Mouse (Mus musculus): ENCODE measurements around the gene Clpx.
"Not testable (repeated sequence)": the region's sequence is repeated elsewhere in the genome, so short reads cannot be mapped to it uniquely, and the experiment has no call there.

The Clpx gene

DNA sequence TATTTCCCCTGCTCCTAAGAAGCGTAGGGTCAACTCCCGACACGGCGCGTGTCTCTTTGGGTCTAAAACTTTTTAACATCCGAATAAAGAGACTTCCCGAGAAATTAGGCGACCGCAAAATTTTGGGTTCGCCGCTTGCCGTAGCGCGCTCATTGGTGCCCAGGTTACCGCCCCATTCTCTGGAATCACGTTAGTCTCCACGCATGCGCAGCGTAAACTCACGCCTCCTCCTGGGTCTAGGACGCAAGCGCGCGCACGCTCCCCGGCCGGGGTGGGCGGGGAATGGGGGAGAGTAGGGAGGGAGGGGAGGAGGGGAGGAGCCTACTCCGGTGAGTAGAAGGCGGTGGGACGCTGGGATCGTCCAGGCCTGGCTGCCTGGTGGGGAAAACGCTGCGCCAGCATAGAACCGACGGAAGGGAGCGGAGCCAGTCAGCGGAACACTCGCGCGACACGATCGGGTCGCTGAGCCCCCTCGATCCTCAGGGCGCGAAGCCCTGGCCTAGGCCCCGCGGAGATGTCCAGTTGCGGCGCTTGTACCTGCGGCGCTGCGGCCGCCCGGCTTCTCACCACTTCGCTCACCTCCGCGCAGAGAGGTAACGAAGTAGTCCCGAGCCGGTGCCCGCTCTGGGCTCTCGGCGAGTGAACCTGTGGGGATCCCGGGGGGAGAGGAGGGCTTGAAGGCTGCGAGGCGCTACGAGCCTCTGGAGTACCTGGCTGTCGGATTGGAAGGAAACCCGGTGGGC lies at the start of gene Clpx:
Clpx (plus strand) TSS at position 288 of the 743 bp plus-strand sequence.
- peak; percentile 98 to 99 for DNase-seq

DNA sequence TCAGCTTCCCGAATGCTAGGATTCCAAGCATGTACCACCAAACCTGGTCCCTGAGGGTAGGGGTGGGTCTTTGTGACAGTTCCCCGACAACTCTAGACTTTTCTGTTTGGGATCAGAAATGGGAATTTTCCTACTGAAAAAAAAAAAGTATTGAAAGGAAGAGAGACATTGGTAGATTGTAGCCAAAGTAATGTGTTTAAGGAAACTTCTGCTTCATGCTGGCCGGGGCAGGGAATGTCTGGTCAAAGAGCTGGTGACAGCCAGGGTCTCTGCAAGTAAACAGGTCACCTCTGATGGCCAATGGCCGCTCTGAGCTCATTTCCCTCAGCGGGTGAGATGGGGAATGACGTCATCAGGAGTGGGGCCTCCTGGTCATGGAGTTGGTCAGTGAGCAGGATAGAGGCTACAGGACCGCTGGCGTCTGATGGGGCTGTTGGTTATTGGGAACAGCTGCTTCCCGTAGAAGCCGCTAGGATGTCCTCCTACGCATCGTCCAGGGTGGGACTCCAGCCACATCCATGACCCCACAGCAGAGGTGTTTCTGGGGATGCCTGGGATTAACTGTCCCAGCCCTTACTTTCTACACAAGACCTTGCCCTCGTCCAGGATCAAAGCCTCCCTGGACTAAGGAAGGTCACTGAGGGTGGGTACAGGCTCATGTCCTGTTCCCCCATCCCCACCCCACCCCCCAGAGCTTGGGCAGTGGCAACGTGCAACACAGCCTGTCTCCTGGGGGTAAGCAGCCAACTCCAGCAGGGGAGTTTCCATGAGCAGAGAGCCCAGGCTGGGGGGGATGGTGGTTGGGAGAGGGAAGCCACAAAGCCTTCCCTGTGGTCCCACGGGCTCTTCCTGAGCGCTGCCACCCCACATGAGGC lies 46.3 kb upstream of the Clpx start:
- no peak for DNase-seq

DNA sequence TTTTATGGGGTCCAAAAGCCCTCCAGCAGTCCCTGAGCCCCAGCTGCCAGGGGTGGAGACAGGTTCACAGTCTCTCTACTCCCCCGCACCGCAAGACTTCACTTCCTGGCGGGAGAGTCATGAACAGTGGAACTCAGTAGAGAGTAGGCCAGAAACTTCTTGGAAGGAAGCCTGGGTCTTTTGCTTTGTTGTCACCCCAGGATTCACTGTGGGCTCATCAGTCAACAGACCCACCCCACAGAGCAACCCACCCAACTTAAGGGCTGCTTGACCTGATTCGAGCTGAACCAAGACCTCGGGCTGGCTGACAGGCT lies 45.7 kb upstream of the Clpx start:
- DNase-seq, result no peak

DNA sequence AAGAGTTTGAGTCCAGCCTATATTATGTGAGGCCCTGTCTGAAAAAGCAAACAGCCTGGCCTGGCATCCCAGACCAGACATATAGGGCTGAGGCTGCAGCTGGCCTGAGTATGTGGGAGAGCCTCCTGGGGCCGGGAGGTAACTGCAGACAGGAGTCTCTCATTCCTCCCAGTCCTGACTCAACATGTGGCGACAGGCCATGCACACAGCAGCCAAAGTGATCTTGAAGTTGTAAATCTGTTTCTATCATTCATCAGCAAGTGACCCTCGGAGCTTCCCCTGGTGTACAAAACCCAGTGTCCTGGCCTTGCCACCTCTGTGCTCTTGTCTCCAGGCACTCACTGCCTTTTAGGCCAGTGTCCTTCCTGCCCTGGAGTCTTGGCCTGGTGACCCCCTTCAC lies 42.0 kb upstream of the Clpx start:
- no peak for DNase-seq

DNA sequence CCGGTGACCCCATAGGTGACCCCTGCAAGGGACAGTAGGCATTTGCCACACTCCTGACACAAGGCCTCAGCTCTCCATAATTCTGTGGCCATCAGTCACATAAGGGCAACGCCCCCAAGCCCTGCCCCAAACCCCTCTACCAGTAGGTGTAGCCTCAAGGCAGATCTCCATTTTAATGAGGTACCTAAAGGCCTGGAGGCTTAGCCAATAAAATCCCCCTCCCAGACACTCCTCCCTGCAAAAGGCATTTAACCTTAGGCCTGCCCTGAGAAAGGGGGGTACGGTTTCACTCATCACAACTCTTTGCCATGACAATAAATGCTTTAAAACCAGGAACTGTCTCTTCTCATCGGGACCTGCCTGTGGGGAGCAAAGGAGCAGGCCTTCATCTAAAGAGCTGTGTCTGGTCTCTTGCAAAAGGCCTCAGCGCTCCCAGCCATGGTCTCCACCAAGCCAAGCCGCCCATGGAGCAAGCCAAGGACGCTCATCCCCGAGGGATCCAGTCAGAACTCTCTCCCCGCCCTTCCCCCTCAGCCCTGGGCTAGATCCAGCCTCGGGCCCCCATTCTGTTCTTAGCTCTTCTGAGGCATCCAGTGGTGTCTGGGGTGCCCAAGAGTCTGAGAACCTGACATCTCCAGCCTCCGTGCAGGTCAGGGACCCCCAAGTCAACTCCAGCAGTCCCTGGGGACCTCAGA lies 38.0 kb upstream of the Clpx start:
- DNase-seq, result no peak

DNA sequence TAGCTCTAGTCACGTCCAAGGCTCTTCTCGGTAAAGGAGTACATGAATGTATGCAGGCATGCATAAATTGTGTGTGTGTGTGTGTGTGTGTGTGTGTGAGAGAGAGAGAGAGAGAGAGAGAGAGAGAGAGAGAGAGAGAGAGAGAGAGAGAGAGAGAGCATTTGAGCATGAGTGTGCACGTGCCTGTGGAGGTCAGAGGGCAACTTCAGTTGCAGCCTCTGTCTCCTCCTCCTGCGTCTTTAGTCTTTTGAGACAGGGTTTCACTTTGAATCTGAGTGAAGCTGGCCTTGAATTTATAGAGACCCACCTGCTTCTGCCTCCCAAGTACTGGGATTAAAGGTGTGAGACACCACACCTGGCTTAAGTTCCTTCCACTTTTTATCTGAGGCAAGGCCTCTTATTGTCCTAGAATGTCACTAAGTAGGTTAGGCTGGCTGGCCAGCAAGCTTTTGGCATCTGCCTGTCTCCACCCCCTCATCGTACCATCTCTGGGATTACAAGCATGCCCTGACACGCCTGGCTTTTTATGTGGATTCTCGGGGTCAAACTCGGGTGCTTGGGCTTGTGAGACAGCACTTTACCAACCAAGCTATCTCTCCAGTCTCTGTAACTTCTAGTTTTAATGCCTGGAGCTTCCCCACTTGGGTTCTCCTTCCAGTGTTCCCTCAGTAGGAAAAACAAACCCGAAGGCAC lies 36.7 kb upstream of the Clpx start:
- DNase-seq, result no peak

DNA sequence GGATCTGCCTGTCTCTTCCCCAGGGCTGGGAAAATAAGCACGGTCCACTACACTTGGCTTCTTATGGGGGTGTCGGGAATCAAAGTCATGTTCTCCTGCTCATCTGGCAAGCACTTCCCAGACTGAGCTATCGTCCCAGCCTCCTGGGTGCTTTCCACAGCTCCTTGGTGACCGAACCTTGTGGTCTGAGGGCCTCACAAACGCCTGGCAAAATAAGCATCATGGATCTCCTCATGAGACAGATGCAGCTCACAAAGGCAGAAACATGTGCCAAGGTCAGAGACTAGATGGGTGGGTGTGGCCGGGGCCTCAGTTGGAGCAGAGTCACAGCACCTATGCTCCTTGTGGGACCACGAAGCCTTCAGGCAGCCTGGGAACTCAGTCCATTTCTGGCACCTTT lies 34.7 kb upstream of the Clpx start:
- no peak for DNase-seq

DNA sequence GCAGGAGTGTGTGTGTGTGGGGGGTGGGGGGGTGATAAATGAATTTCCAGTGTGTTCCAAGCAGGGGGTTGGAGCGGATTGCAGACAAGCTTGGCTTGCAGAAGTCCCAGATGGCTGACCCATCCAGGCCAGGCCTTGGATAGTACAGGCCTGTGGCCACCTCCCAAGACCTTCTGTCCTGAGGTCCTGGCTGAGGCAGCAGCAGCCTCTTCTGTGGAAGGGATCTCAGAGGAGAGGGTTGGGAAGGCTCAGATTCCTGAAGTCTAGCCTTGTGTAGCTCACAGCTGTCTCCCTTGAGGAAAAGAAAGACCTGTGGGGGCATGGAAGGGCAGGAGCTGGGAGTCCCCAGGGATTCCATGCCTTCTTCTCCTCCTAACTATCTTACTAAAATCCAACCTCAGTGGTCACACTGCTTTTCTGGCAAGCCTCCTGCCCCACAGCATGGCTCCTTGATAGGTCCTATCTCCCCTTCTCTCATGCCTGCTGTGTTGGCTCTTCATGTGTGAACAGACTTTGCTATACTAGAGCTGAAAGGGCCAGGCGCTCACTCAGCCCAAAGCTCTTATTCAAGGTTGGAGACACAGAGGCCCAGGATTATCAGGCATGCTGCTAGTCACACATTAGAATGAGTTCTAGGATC lies 32.3 kb upstream of the Clpx start:
- DNase-seq, result no peak

DNA sequence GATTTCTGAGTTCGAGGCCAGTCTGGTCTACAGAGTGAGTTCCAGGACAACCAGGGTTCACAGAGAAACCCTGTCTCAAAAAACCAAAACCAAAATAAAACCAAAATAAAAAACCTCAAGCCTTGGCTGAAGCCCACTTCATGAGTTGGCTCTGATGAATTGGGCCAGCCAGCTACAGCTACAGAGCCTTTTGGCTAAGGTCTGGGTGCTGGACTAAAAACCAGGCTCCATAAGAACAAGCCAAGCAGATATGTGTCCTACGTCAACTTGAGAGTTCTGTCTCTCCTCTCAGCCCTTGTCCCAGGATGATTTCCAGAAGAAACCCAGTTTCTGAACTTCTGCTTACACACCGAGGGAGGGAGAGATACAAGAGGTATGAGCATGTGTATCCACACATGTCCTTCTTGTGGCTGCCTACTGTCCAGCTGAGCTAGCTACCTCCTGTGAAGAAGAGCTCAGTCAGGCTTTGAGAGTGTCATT lies 31.4 kb upstream of the Clpx start:
- DNase-seq, result no peak

DNA sequence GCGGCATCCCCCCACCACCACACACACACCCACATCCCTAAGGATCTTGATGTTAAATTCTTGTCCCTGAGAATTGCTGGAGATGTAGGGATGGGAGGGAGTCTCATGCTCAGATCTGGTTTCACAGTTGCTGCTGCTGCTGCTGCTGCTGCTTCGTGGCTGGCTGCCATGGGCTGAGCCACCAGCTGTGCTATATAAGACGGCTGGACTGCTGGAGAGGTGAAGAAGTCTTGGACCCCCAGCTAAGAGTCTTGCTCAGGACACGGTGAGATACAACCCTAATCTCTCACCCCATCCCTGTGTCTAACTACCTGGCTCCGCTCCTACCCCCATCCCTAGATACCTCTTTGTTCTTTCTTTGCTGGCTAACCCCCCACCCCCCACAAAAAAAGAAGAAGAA lies 29.1 kb upstream of the Clpx start, which contains the start of gene Cilp:
Cilp (plus strand) TSS at position 222 of the 400 bp plus-strand sequence.
- DNase-seq, result no peak

DNA sequence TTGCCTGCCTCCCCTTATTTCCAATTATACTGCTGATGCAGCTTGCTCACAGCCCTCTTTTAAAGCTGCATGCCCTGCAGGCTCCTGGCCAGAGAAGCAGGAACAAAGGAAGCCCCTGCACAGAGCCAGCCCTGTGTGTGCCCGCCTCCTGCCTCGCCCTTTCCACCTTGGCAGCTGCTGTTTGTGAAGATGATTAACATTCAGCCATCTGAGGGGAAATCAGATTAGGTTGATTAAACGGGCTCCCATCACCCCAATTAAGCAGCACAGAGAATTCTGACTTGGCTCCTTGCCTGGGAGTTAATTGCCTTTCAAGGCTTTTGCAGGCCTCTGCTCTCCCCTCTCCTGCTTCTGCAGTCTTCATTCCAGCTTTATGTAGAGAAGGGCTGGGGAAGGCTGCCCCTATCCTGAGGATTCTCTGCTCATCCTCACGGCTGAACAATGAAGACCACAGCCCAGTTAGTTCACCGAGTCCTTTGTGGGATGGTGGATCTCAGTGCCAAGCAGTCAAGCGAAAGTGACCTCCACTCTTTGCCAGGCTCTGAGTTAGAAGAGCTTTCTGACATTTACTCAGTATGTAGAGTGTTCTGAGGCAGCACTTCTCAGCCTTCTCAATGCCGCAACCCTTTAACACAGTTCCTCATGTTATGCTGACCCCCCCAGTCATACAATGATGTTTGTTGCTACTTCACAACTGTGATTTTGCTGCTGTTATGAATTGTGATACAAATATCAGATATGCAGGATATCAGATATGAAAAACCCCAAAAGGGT lies 26.1 kb upstream of the Clpx start:
- DNase-seq, result peak; percentile 59 to 60

DNA sequence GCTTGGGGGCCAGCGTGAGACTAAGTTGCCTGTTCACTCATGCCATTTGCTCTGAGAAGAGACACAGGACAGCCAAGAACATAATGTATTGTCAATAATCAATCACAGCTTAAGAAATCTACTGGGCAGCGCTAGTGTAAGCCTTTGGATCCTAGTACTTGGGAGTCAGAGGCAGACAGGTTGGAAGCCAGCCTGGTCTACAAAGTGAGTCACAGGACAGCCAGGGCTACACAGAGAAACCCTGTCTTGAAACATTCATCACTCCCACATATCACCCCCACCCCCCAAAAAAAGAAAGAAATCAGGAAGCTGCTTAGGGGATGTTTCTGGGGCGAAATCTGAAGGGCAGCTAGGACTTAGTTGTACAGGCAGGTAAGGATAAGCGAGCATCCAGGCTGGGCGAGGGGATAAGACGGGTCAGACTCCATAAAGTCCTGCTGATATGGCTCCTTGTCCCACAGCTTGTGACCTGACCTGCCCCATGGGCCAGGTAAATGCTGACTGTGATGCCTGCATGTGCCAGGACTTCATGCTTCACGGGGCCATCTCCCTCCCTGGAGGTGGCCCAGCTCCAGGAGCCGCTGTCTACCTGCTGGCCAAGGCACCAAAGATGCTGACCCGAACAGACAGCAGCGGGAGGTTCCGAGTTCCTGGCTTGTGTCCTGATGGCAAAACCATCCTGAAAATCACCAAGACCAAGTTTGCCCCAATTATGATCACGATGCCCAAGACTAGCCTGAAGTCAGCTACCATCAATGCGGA lies 20.8 kb upstream of the Clpx start:
- DNase-seq, result peak; percentile 63 to 79

DNA sequence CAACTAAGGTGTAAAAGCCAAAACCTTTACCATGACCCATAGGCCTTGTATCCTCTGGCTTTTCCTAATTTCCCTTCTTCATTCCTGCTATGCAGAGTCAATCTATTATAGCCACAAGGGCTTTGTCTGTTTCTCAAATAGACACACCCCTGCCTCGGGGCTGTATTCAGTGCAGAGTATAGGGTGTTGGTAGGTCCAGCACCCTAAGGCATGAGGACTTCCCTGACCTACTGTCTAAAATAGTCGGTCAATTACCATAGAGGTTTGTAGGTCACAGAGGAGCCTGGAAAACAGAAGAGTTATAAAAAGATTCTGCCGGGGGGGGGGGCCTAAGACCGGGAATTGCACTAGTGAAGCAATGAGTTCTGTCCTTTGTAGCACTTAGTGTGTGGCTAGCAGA lies 20.2 kb upstream of the Clpx start:
- no peak for DNase-seq

DNA sequence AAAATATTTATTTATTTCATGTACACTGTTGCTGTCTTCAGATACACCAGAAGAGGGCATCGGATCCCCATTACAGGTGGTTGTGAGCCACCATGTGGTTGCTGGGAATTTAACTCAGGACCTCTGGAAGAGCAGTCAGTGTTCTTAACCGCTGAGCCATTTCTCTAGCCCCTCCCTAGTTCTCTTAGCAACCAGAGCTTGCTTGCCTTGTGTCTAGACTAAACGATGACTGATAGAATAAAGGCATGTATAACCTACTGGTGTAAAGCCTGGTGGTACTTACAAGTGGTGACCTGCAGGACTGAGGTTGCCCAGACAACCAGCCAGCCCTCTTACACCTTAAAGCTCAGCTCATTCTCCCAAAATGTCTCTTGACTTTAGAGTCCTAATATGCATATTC lies 19.2 kb upstream of the Clpx start:
- DNase-seq, result not testable (repeated sequence)

DNA sequence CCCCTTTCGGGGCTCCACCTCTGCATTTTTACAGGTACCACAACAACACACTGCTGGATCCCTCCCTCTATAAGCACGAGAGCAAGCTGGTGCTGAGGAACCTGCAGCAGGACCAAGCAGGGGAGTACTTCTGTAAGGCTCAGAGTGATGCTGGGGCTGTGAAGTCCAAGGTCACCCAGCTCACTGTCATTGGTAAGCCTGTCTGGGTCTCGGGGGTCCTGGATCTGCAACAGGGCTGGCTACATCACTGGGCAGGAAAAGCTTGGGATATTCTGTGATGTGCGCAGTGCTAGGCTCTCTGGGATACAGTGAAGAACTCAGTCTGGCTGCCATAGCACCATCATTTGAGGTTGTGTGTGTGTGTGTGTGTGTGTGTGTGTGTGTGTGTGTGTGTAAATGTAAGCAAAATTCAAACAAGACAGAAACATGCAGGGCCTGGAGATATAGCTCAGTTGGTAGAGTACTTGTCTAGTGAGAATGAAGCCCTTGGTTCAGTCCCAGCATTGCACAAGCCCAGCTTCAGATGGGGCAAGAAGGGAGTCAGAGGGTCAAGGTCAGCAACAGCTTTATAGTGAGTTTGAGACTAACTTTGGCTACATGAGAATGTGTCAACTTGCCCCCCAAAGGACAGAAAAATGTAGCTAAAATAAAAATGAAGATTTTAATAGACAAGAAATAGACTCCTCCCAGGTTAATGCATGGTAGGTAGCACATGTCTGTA lies 18.1 kb upstream of the Clpx start:
- DNase-seq, result no peak

DNA sequence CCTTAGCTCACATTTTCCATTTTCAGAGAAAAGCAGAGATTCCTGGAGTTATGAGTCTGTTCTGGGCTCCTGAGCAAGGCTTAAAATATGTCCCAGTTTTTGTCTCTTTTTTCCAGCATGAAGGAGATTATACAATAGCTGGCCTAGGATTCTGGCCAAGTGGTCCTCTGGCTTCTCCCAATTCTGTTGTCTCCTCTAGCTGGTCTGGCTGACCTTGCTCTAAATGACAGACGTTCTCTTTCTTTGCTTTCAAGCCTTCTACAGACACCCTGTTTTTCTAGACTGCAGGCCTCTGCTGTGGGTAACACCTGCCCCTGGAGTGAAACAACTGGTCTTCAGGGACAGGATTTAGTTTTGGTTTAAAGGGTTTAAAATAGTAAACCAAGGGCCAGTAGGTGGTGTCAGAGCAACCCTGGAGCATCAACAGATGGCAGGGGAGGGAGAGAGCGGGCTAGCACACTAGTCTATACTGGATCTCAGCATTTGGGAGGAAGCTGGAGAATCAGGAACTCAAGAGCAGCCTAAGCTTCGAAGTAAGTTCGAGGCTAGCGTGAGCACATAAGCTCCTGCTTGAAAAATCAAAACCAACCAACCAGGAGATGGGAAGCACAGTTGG lies 12.4 kb upstream of the Clpx start:
- peak in 1 of 2 experiments; percentile 38 for DNase-seq

DNA sequence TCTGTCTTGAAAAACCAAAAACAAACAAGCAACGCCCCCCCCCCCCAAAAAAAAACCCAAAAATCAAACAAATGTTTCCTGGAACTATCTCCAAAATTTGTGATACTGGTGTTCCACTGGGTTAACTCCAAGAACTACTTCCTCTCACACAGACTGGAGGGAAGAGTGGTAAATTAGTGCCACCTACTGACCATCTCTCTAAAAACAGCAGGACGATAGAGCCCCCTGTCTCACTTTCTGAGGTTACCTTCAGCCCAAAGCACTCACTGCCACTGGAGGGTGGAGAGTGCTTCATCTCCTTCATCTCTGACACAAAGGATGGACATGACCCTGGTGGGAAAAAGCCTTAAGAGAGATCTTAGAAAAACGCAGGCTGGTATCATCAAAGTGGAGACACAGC lies 10.8 kb upstream of the Clpx start:
- DNase-seq, result peak; percentile 34 to 58

DNA sequence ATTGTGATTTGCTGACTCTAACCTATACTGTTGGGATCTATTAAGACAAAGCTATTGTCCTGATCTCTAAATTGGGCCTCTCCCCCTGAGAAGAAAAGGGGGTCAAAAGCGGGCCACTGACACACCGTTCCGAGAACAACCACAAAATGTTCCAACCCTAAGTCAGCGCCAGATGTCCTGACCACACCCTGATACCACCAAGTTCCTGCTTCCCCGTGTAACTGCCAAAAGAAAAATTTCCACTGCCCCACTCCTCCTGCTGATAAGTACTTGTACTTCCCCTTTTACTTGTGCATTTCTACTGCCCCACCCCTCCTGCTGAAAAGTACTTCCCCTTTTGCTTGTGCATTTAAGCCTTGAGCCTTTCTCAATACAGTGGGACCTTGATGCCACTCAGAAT lies 5.8 kb upstream of the Clpx start:
- DNase-seq, result not testable (repeated sequence)

DNA sequence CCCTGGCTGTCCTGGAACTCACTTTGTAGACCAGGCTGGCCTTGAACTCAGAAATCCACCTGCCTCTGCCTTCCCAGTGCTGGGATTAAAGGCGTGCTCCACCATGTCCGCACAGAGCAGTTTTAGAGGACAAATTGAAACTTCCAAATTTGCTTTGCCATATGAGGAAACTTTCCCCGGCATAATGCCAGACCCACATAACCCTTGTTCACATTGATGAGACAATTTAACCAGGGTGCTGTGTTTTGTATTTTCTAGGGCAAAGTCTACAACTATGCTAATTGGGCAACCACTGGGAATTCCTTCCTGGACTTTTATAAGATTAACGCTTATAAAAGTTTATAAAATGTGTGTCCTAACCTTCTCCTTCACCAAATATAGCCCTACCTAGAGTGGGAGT lies 4.1 kb upstream of the Clpx start:
- peak; percentile 82 to 89 for DNase-seq

DNA sequence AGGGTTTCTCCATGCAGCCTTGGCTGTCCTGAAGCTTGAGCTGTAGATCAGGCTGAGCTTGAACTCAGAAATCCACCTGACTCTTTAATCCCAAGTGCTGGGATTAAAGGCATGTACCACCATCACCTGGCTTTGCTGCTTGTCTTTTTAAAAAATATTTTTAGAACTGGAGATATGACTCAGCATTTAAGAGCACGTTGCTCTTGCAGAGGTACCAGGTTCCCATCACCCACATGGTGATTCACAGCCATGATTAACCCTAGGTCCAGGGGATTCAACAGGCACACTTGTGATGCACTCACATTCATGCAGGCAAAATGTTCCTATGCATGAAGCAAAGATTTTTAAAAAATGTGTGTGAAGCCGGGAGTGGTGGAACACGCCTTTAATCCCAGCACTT lies 1.6 kb upstream of the Clpx start:
- DNase-seq, result no peak

Data from kidney, postnatal 25 days (tissue).